Mouse (Mus musculus): ENCODE results near the gene Oas1h. TPM values are rescaled to one million over a fixed set of nuclear protein-coding genes. Genes with fewer than 3 reads are reported as not detected.

Gene Oas1h
- polyA plus RNA-seq, 1 experiment from 2014 or later, result not detected

DNA sequence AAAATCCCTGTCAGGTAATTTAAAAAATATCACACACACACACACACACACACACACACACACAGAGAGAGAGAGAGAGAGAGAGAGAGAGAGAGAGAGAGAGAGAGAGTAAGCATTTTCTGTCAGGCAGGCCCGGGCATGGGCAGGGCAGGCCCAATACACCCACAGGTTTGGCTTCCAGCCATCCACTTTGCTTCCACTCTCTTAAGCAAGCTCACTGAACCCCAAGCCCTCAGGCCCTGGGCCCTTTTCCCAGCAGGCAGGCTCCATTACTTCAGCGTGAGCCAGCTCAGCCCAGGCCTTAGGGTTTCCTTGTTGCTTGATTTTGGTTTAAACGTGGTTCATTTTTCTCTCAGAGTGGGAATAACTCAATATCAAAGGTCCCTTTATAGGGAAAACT is 16.5 kb upstream of the Oas1h start:
- Histone ChIP-seq H3K27ac (ENCODE audit: low read length) (peak overlapping the region; percentile 29; the same call in 1 of the 2 replicates), H3K27me3 (ENCODE audit: control insufficient read depth, insufficient read depth, low read length) (no peaks in the 10 kb centered on the region), H3K9ac (ENCODE audit: low read length) (no peak overlapping the region), H3K4me2 (ENCODE audit: low read depth, low read length) (no peak overlapping the region), H3K9me3 (replicated peaks; ENCODE audit: control insufficient read depth, low read length) (no peaks in the 10 kb centered on the region), H3K4me1 (ENCODE audit: control insufficient read depth, insufficient read depth, low read length) (no peaks in the 10 kb centered on the region), H3K36me3 (ENCODE audit: control insufficient read depth, insufficient read depth, low read length) (no peaks in the 10 kb centered on the region), H3K4me3 (replicated peaks; ENCODE audit: low read length) (no peak overlapping the region)
- 0 out of 2 replicates have a peak, but pooled peaks have one; percentile 33 for ATAC-seq (ENCODE audit: insufficient read depth, low FRiP score)
- 60% methylated on average over 3 of the region's 3 CpGs for WGBS

DNA sequence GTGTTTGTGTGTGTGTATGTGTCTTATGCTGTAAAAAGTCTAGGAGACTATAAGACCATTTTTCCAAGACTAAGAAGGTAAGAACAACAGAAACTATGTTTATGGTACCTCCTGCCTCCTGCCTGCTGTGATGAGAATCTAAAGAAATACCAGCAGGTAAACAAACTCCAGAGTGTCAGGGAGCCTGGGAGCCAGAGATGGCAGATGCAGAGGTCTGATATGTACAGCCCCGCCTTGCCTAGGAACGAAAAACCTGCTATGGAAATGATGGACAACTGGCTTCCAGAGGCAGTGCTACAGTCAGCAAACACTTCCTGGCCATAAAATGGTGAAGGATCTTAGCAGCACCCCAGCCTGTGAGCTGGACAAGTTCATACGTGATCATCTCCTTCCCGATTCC is 14.2 kb upstream of the Oas1h start, which contains the start of gene Oas1f:
TSS of gene Oas1f (plus strand) at position 301 of the 400 bp plus-strand sequence.
- Histone ChIP-seq H3K36me3 (ENCODE audit: control insufficient read depth, insufficient read depth, low read length) (no peaks in the 10 kb centered on the region), H3K4me3 (replicated peaks; ENCODE audit: low read length) (no peak within 1 kb of the TSS), H3K9ac (ENCODE audit: low read length) (no peak within 1 kb of the TSS), H3K4me1 (ENCODE audit: control insufficient read depth, insufficient read depth, low read length) (no peaks in the 10 kb centered on the region), H3K27me3 (ENCODE audit: control insufficient read depth, insufficient read depth, low read length) (no peaks in the 10 kb centered on the region), H3K4me2 (ENCODE audit: low read depth, low read length) (no peak within 1 kb of the TSS), H3K9me3 (replicated peaks; ENCODE audit: control insufficient read depth, low read length) (no peaks in the 10 kb centered on the region), H3K27ac (ENCODE audit: low read length) (no peak within 1 kb of the TSS)
- ATAC-seq (ENCODE audit: insufficient read depth, low FRiP score), result no peak
- 49% methylated on average over 4 of the region's 4 CpGs for WGBS

DNA sequence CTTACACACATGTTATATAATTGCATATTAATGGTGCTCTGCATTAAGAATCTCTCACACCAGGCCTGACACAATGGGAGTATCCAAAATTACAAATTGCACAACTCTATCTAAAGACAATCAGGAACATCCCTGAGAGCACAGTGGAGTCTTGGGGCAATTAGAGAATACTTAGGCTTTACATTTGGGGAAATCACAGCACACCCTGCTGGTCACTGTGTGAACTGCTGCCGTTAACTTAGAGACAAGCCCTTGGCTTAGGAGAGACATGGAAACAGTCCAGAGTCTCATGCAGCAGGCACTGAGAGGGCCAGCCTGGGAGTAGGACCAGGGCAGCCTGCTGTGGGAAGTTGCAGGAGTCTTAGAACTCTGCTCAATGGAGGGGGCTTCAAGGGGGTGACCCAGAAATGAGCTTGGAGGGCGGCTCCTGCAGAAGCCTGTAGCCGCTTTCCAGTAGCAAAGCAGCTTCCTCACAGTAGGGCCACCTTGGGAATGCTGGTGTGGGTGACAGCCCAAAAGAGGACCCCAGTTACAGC is 11.6 kb upstream of the Oas1h start:
- no peak for ATAC-seq (ENCODE audit: insufficient read depth, low FRiP score)
- H3K4me2 ChIP-seq (ENCODE audit: low read depth, low read length), result no peak overlapping the region
- H3K36me3 ChIP-seq (ENCODE audit: control insufficient read depth, insufficient read depth, low read length), result no peaks in the 10 kb centered on the region
- WGBS, result 57% methylated on average over 3 of the region's 3 CpGs
- no peak overlapping the region for H3K27ac ChIP-seq (ENCODE audit: low read length)
- no peaks in the 10 kb centered on the region for H3K9me3 ChIP-seq (replicated peaks; ENCODE audit: control insufficient read depth, low read length)
- no peak overlapping the region for H3K4me3 ChIP-seq (replicated peaks; ENCODE audit: low read length)
- no peaks in the 10 kb centered on the region for H3K27me3 ChIP-seq (ENCODE audit: control insufficient read depth, insufficient read depth, low read length)
- no peaks in the 10 kb centered on the region for H3K4me1 ChIP-seq (ENCODE audit: control insufficient read depth, insufficient read depth, low read length)
- H3K9ac ChIP-seq (ENCODE audit: low read length), result no peak overlapping the region

DNA sequence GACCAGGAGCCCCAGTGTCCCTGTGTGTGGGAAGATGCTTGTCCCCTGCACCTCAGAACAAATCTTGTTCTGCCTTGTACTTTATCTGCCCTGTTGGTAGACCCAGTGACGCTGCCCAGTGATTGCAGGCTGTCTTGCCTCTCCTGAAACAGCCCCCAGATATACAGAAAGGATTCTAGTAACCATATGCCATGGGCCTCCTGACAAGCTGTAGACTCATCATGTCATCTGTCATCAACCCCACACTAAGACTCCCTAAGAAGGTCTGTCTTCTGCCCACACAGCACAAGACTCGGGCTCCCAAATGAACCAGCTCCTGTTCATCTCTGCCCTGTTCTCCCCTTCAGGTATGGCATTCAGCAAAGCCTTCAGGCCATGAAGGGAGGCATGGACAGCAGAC is 2.0 kb upstream of the Oas1h start:
- H3K9me3 ChIP-seq (replicated peaks; ENCODE audit: control insufficient read depth, low read length), result no peaks in the 10 kb centered on the region
- 61% methylated on average over 2 of the region's 2 CpGs for WGBS
- no peak for ATAC-seq (ENCODE audit: insufficient read depth, low FRiP score)
- no peaks in the 10 kb centered on the region for H3K36me3 ChIP-seq (ENCODE audit: control insufficient read depth, insufficient read depth, low read length)
- H3K4me1 ChIP-seq (ENCODE audit: control insufficient read depth, insufficient read depth, low read length), result no peaks in the 10 kb centered on the region
- H3K4me2 ChIP-seq (ENCODE audit: low read depth, low read length), result no peak overlapping the region
- H3K27me3 ChIP-seq (ENCODE audit: control insufficient read depth, insufficient read depth, low read length), result no peaks in the 10 kb centered on the region
- no peak overlapping the region for H3K4me3 ChIP-seq (replicated peaks; ENCODE audit: low read length)
- H3K9ac ChIP-seq (ENCODE audit: low read length), result no peak overlapping the region
- no peak overlapping the region for H3K27ac ChIP-seq (ENCODE audit: low read length)

DNA sequence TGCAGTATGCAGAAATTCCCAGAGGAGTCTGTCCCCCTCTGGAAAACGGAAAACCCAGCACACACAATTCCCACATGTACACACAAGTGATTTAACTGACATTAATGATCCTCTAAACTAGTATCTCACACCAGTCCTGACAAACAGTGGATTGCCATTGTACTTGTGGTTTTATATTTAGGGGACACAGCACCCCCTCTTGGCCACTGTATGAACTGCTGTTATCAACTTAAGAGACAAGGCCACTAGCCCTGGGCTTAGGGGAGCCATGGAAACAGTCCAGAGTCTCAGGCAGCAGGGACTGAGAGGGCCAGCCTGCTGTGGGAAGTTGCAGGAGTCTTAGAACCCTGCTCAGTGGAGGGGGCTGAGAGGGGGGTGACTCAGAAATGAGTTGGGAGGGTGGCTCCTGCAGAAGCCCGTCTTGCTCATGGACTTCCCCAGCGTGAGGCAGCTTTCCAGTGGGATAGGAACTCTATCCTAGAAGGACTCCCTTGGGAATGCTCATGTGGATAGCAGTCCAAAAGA is 4.2 kb downstream of the Oas1h start:
- no peaks in the 10 kb centered on the region for H3K27me3 ChIP-seq (ENCODE audit: control insufficient read depth, insufficient read depth, low read length)
- no peak overlapping the region for H3K27ac ChIP-seq (ENCODE audit: low read length)
- H3K9ac ChIP-seq (ENCODE audit: low read length), result no peak overlapping the region
- no peaks in the 10 kb centered on the region for H3K9me3 ChIP-seq (replicated peaks; ENCODE audit: control insufficient read depth, low read length)
- WGBS, result 71% methylated on average over 3 of the region's 3 CpGs
- no peak for ATAC-seq (ENCODE audit: insufficient read depth, low FRiP score)
- no peak overlapping the region for H3K4me2 ChIP-seq (ENCODE audit: low read depth, low read length)
- H3K4me1 ChIP-seq (ENCODE audit: control insufficient read depth, insufficient read depth, low read length), result no peaks in the 10 kb centered on the region
- H3K36me3 ChIP-seq (ENCODE audit: control insufficient read depth, insufficient read depth, low read length), result no peaks in the 10 kb centered on the region
- H3K4me3 ChIP-seq (replicated peaks; ENCODE audit: low read length), result no peak overlapping the region

DNA sequence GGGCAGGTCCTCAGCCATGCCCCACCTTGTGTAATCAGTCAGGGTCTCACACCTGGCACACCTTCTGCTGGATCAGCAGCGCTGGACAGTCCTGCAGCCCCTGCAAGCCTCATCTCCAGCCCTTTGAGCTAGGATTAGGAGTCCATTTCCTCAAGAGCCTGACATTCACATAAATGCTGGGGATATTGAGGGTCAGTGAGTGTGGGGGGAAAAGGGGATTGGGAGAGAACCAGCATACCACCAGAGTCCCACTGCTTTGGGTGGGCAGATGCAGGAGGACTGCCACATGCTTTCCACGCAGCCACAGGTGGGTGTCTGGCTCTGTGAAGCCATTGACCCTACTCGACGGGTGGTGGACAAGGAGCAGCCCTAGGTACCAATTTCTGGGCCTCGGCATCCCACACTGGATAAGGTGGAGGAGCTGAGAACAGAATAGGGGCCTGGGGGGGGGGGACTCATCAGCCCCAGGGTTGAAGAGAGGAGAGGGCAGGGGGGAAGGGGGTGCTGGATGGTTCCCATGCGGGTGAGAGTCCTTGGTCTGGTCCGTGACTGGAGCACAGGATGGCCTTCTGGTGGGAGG is 8.3 kb downstream of the Oas1h start:
- H3K27me3 ChIP-seq (ENCODE audit: control insufficient read depth, insufficient read depth, low read length), result no peaks in the 10 kb centered on the region
- no peak overlapping the region for H3K27ac ChIP-seq (ENCODE audit: low read length)
- H3K4me2 ChIP-seq (ENCODE audit: low read depth, low read length), result no peak overlapping the region
- no peak for ATAC-seq (ENCODE audit: insufficient read depth, low FRiP score)
- H3K4me1 ChIP-seq (ENCODE audit: control insufficient read depth, insufficient read depth, low read length), result no peaks in the 10 kb centered on the region
- no peaks in the 10 kb centered on the region for H3K36me3 ChIP-seq (ENCODE audit: control insufficient read depth, insufficient read depth, low read length)
- H3K9ac ChIP-seq (ENCODE audit: low read length), result no peak overlapping the region
- no peak overlapping the region for H3K4me3 ChIP-seq (replicated peaks; ENCODE audit: low read length)
- no peaks in the 10 kb centered on the region for H3K9me3 ChIP-seq (replicated peaks; ENCODE audit: control insufficient read depth, low read length)
- WGBS, result 76% methylated on average over 7 of the region's 7 CpGs

DNA sequence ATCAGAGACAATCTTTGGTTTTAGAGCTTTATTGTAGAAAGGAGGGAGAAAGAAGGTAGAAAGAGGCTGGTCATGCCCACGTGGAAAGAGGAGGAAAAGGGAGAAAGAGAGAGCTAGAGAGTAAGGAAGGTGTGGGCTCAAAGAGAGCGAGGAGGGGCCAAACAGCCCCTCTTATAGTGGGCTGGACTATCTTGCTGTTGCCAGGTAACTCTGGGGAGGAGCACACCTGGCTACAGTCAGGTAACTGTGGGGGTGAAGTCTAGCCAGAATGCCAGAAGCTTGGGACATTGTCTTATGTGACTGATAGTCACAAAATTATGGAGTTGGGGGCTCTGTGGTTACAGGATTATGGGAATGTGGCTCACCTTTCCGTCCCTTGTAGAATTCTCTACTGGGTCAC is 8.9 kb downstream of the Oas1h start:
- Histone ChIP-seq H3K9me3 (replicated peaks; ENCODE audit: control insufficient read depth, low read length) (no peaks in the 10 kb centered on the region), H3K4me2 (ENCODE audit: low read depth, low read length) (no peak overlapping the region), H3K27ac (ENCODE audit: low read length) (no peak overlapping the region), H3K9ac (ENCODE audit: low read length) (no peak overlapping the region), H3K36me3 (ENCODE audit: control insufficient read depth, insufficient read depth, low read length) (no peaks in the 10 kb centered on the region), H3K4me1 (ENCODE audit: control insufficient read depth, insufficient read depth, low read length) (no peaks in the 10 kb centered on the region), H3K27me3 (ENCODE audit: control insufficient read depth, insufficient read depth, low read length) (no peaks in the 10 kb centered on the region), H3K4me3 (replicated peaks; ENCODE audit: low read length) (no peak overlapping the region)
- no peak for ATAC-seq (ENCODE audit: insufficient read depth, low FRiP score)
- WGBS, result 49% methylated on average over 3 of the region's 3 CpGs

DNA sequence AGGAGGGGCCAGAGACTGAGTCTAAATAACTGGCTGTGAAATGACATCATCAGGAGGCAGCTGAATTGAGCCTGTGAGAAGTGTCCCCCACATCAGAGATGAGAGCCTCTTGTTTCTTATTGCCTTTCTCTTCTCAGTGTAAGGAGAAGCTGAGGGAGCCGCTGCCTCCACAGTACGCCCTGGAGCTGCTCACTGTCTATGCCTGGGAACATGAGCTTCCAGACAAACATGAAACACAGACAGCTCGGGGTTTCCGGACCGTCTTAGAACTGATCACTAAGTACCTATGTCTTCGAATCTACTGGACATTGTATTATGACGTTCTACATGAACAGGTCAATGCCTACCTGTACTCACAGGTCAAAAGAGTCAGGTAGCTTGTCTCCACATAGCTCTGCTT is 9.6 kb downstream of the Oas1h start:
- Histone ChIP-seq H3K4me1 (ENCODE audit: control insufficient read depth, insufficient read depth, low read length) (no peaks in the 10 kb centered on the region), H3K9me3 (replicated peaks; ENCODE audit: control insufficient read depth, low read length) (no peaks in the 10 kb centered on the region), H3K9ac (ENCODE audit: low read length) (no peak overlapping the region), H3K27ac (ENCODE audit: low read length) (no peak overlapping the region), H3K27me3 (ENCODE audit: control insufficient read depth, insufficient read depth, low read length) (no peaks in the 10 kb centered on the region), H3K36me3 (ENCODE audit: control insufficient read depth, insufficient read depth, low read length) (no peaks in the 10 kb centered on the region), H3K4me3 (replicated peaks; ENCODE audit: low read length) (no peak overlapping the region), H3K4me2 (ENCODE audit: low read depth, low read length) (no peak overlapping the region)
- 72% methylated on average over 7 of the region's 7 CpGs for WGBS
- ATAC-seq (ENCODE audit: insufficient read depth, low FRiP score), result no peak

DNA sequence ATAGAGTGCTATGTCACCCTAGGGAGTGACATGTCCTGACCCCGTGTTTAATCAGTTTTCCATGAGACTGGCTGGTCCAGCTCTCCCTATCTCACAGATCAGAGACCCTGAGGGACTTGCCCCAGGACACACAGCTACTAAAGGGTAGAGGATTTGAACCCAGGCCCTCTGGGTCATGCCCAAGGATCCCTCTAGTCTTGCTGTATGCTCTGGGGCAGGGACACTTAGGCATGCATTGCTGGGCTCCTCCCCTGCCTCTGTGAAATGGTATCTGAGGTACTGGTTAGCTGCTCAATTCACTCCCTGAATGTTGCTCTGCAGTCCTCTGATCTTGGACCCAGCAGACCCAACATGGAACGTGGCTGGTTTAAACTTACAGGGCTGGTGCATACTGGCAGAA is 10.2 kb downstream of the Oas1h start:
- no peaks in the 10 kb centered on the region for H3K36me3 ChIP-seq (ENCODE audit: control insufficient read depth, insufficient read depth, low read length)
- H3K27me3 ChIP-seq (ENCODE audit: control insufficient read depth, insufficient read depth, low read length), result no peaks in the 10 kb centered on the region
- no peak overlapping the region for H3K4me2 ChIP-seq (ENCODE audit: low read depth, low read length)
- no peak overlapping the region for H3K9ac ChIP-seq (ENCODE audit: low read length)
- no peaks in the 10 kb centered on the region for H3K9me3 ChIP-seq (replicated peaks; ENCODE audit: control insufficient read depth, low read length)
- no peak for ATAC-seq (ENCODE audit: insufficient read depth, low FRiP score)
- no peak overlapping the region for H3K4me3 ChIP-seq (replicated peaks; ENCODE audit: low read length)
- no peak overlapping the region for H3K27ac ChIP-seq (ENCODE audit: low read length)
- WGBS, result 39% methylated on average over 2 of the region's 2 CpGs
- H3K4me1 ChIP-seq (ENCODE audit: control insufficient read depth, insufficient read depth, low read length), result no peaks in the 10 kb centered on the region

All from stomach, embryonic 16.5 days (tissue).